Mouse (Mus musculus) spleen, postnatal 0 days (tissue): Measurements from ENCODE around the gene Syn1. TPM values are rescaled to one million over a fixed set of nuclear protein-coding genes. Genes with fewer than 3 reads are reported as not detected.

Experiments
- polyA plus RNA-seq: library from polyadenylated mRNA; unstranded; fragments of >200 nt; fragmentation: Nextera tagmentation; extraction: Ambion mirVana; gene quantifications from 2 replicates; pipeline ENCODE4 v1.2.1, GENCODE M21; 2015

Syn1 gene
- polyA plus RNA-seq, result not detected in 2 replicates

GRCm38 (mm10) chrX:20920844-20921364, at the start of gene Syn1:
Syn1 (minus strand) TSS chrX:20921004.

GRCm38 (mm10) chrX:20961477-20962378, 40.9 kb upstream of the Syn1 start, which contains the start of gene Uxt:
Uxt (minus strand) TSS chrX:20962017.

GRCm38 (mm10) chrX:20950191-20950880, 29.5 kb upstream of the Syn1 start, which contains the start of gene Elk1:
Elk1 (minus strand) TSS chrX:20950608.

GRCm38 (mm10) chrX:20931364-20931763, 10.6 kb upstream of the Syn1 start, which contains the start of gene Cfp:
Cfp (minus strand) TSS chrX:20931555.

GRCm38 (mm10) chrX:20869962-20870513, 50.8 kb downstream of the Syn1 start, which contains the start of gene Timp1:
Timp1 (plus strand) TSS chrX:20870166.

Other genes with a start within 250 kb of the Syn1 start
- 30.0 and 32.5 TPM in 2 replicates for gene Cdk16, start 233.1 kb downstream of the Syn1 start, polyA plus RNA-seq
- 5.6 and 7.4 TPM in 2 replicates for gene Usp11, start 217.1 kb downstream of the Syn1 start, polyA plus RNA-seq
- gene Araf, start 123.2 kb downstream of the Syn1 start, polyA plus RNA-seq, result 46.5 and 48.9 TPM in 2 replicates
- 11.4 and 13.3 TPM in 2 replicates for gene Timp1, start 50.8 kb downstream of the Syn1 start, polyA plus RNA-seq
- gene Cfp, start 10.6 kb upstream of the Syn1 start, polyA plus RNA-seq, result 39.1 and 60.3 TPM in 2 replicates
- 2.6 and 2.8 TPM in 2 replicates for gene Elk1, start 29.6 kb upstream of the Syn1 start, polyA plus RNA-seq
- 62.3 and 66.8 TPM in 2 replicates for gene Uxt, start 41.0 kb upstream of the Syn1 start, polyA plus RNA-seq
- 3.3 and 3.8 TPM in 2 replicates for gene Zfp182, start 141.3 kb upstream of the Syn1 start, polyA plus RNA-seq
- not detected in 2 replicates for gene Spaca5, start 147.4 kb upstream of the Syn1 start, polyA plus RNA-seq
- 0.46 and 0.51 TPM in 2 replicates for gene Zfp300, start 168.5 kb upstream of the Syn1 start, polyA plus RNA-seq
- gene Ssxa1, start 194.8 kb upstream of the Syn1 start, polyA plus RNA-seq, result not detected in 2 replicates